Mouse (Mus musculus) heart, adult 8-10 months (tissue): Measurements from ENCODE around the gene Plagl2. TPM values are rescaled to one million over a fixed set of nuclear protein-coding genes. Genes with fewer than 3 reads are reported as not detected.

Experiments
- DNase-seq: peaks from one replicate; pipeline ENCODE4 v3.0.0; 2022; ENCODE audit warnings: low spot score
- total RNA-seq, 4 experiments: library from RNA; stranded (reverse); gene quantifications; 2 replicates each; pipeline ENCODE4 v1.2.4; 2022

Gene Plagl2
- total RNA-seq, 4 experiments from 2014 or later = 3.6 to 4.3 (median 4.0) TPM

- DNase-seq = no peak
These were observed 2.0 kb downstream of the Plagl2 start for GRCm38 (mm10) chr2:153239021-153239859.

DNA sequence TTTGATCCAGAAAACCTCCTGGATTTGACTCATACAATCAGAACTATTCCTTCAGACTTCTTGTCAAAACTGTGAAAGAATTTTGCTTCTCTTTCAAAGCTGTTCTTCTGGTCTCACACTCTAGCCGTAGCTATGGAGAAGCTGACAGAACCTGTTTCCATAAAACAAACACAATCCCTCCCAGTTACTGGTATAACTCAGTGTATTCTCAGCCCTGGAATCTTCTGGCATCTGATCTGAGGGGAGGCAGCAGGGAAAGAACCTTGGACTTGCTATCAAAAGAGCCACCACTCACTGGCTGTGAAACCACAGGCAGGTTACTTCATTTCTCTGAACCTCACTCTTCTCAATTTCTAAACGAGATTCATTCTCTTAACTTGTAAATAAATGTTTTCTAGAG is 2.8 kb downstream of the Plagl2 start:
- DNase-seq = no peak

GRCm38 (mm10) chr2:153237891-153238290 is 3.3 kb downstream of the Plagl2 start:
- no peak for DNase-seq

DNA sequence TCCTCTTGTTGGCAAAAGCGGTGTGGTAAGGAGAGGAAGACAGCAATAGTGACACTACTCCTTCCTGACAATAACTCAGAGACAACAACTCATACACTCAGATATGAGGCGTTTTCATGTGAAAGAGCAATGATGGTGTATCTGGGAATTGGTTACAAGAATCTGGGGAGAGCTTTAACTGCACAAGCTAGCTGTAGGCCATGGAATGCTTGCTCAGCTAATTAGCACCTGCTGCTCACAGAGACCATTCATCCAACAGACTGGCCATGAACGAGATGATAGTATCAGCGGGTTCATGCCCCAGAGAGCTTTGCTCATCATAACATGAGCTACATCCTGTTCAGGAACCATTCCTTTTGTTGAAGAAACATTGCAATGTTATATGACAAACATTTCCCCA is 4.0 kb downstream of the Plagl2 start:
- DNase-seq = no peak

GRCm38 (mm10) chr2:153228523-153228922 is 12.7 kb downstream of the Plagl2 start:
- DNase-seq = no peak

GRCm38 (mm10) chr2:153227959-153228358 is 13.3 kb downstream of the Plagl2 start:
- no peak for DNase-seq

GRCm38 (mm10) chr2:153225595-153225953 is 15.7 kb downstream of the Plagl2 start:
- DNase-seq = no peak

DNA sequence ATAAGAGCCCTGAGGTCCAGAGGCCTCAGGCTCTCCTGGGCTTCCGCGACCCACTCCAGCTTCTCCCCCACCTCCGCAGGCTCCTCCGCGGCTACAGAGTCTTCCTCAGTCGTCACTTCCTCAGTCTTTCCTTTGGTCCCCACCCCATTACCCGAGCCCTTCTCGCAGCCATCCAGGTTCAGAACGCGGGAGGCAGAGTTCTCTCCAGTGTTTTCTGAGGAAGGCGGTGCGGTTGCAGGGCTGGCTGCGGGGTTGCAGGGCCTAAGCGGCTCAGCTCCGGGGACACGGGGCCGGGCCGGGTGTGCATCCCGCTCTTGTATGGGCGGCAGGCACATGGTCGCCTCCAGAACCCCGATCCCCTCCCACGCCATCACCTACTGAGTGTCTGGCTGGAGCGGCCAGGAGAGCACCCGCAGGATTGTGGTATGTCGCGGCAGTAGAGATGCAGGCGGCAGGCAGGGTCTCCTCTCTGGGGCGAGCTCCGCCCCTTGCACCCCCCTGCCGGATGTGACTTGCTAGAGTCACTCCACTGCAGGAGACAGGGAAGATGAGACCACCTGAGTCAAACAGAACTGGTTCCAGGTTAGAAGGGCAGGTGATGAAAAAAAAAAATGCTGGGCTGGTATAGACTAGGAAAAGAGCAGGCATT is 16.2 kb downstream of the Plagl2 start, which contains the start of gene Tspyl3:
Gene Tspyl3 (minus strand): TSS at position 496 of the 649 bp plus-strand sequence.
- DNase-seq = no peak

GRCm38 (mm10) chr2:153222566-153222965 is 18.7 kb downstream of the Plagl2 start:
- DNase-seq = no peak

DNA sequence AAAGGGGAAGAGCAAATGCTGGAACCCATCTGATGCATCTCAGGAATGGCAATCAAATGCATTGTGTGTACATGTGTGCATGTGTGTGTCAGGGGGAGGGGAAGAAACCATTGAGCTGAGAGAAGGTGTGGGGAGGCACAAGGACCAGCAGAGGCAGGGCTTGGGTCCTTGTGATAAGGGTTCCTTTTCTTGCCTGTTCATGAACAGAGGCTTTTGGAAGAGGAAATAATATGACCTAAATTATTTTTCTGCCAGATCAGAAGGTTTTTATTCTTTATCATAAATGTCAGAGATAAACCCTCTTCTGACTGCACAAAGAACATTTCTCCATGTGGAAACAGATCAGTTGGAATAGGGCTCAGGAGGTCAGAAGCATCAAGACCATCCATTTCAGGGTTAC is 19.1 kb downstream of the Plagl2 start:
- DNase-seq = no peak

- DNase-seq = no peak
These were observed 19.6 kb downstream of the Plagl2 start for GRCm38 (mm10) chr2:153221620-153222019.

- no peak for DNase-seq
These were observed 22.7 kb downstream of the Plagl2 start for GRCm38 (mm10) chr2:153218516-153218915.

- no peak for DNase-seq
These were observed 23.3 kb downstream of the Plagl2 start for GRCm38 (mm10) chr2:153217826-153218340.

- no peak for DNase-seq
These were observed 25.8 kb downstream of the Plagl2 start for GRCm38 (mm10) chr2:153215421-153215820.

DNA sequence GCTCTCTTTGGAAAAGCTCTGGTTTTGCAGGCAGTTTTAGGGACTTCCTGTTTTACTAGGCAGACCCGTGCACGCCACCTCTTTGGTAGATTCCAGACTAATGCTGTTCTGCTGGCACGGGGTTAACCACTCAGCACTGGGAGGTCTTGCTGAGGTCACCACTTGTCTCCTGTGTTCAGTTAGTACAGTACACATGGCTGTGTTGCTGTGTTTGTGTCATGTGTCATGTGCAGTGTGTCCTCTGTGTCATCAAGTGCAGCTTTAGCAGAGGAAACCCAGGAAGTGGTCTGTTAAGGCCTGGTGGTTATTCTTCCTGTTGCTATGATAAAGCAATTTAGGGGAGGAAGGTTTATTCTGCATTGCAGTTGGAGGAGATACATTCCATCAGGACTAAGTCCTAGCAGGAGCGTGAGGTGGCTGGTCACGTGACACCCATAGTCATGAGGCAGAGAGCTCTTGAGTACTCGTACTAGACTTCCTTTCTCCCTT is 26.4 kb downstream of the Plagl2 start:
- DNase-seq = no peak

- no peak for DNase-seq
These were observed 27.9 kb downstream of the Plagl2 start for GRCm38 (mm10) chr2:153213351-153213750.

GRCm38 (mm10) chr2:153211451-153211850 is 29.8 kb downstream of the Plagl2 start:
- no peak for DNase-seq

DNA sequence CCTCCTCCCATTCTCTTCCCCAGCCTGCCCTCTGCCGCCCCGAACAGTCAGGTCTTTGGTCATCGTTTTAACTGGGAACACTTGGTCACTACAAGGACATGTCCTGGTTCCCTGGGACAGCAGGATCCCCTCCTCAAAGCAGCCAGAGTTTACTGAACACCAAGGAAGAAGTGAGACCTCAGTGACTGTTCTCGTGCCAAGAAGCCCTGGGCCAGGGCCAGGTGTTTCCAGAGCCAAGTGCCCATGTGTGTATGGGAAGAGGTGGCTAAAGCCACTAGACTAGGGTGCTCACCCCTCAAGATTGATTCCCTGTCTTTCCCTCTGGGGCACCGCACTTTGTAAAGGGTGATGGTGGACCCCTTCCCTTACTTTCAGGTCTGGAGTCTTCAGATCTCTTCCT is 31.9 kb downstream of the Plagl2 start:
- DNase-seq = no peak

- no peak for DNase-seq
These were observed 33.1 kb downstream of the Plagl2 start for GRCm38 (mm10) chr2:153208149-153208548.

GRCm38 (mm10) chr2:153202766-153203165 is 38.5 kb downstream of the Plagl2 start:
- no peak for DNase-seq

DNA sequence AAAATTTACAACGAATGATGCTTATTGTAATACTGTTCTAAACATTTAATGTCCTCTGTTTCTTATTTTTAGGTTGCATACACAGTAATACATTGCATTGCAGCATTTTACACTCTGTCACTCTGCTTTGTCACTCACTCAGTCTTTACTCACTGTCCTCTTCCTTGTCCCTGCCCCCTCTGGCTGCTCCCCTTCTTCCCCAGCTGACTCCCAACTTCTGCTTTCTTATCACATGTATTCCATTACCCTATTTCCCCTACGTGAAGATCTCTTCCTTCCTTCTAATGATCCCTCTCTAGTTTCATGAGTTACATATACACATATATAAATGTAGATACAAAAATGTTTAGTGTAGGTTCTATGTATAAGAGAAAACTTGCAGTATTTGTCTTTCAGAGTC is 42.1 kb downstream of the Plagl2 start:
- DNase-seq = no peak

GRCm38 (mm10) chr2:153198485-153198884 is 42.7 kb downstream of the Plagl2 start:
- DNase-seq = no peak

GRCm38 (mm10) chr2:153194255-153194654 is 47.0 kb downstream of the Plagl2 start:
- no peak for DNase-seq
